Mouse (Mus musculus) lung, adult 2 months (tissue): ENCODE measurements around the gene Rfpl4b.

ENCODE experiments used
- CTCF ChIP-seq: fragments of 200-500 bp; IDR thresholded peaks from 2 replicates; pipeline ENCODE4 v1.5.1; 2011; ENCODE audit warnings: mild to moderate bottlenecking, low read length, control low read depth; ENCODE audit not compliant: insufficient read depth
- POLR2A ChIP-seq: fragments of 200-500 bp; IDR thresholded peaks from 2 replicates; pipeline ENCODE4 v1.6.1; 2011; ENCODE audit warnings: low read depth, mild to moderate bottlenecking, control low read depth, low read length, borderline replicate concordance; ENCODE audit errors: extremely low read depth

GRCm38 (mm10) chr10:38803304-38803703 lies 18.3 kb downstream of the Rfpl4b start:
- TF ChIP-seq CTCF (no peak), POLR2A (no peak)
